Mouse (Mus musculus): ENCODE results near the gene D630039A03Rik. TPM values are rescaled to one million over a fixed set of nuclear protein-coding genes. Genes with fewer than 3 reads are reported as not detected.

Gene D630039A03Rik
- total RNA-seq, 2 experiments from 2014 or later: 0.09 to 0.14 TPM

DNA sequence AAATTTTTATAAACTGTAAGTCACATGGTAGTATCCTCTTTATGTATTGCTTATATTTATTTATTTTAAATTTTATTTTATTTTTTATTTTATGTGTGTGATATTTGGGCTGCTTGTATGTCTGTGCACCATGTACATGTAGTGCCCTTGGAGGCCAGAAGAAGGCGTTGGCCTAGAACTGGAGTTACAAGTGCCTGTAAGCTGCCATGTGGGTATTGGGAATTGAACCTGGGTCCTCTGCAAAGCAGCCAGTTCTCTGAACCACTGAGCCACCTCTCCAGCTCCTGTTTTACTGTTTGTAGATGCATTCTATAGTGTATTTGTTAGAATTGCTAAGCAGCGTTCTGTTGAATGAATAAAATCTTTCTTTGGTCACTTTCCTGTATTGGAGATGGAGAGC, 27.9 kb downstream of the D630039A03Rik start:
- DNase-seq: no peak

GRCm38 (mm10) chr4:57886888-57887230, 29.2 kb downstream of the D630039A03Rik start:
- DNase-seq: no peak

GRCm38 (mm10) chr4:57886066-57886887, 29.8 kb downstream of the D630039A03Rik start:
- DNase-seq: peak; percentile 21

DNA sequence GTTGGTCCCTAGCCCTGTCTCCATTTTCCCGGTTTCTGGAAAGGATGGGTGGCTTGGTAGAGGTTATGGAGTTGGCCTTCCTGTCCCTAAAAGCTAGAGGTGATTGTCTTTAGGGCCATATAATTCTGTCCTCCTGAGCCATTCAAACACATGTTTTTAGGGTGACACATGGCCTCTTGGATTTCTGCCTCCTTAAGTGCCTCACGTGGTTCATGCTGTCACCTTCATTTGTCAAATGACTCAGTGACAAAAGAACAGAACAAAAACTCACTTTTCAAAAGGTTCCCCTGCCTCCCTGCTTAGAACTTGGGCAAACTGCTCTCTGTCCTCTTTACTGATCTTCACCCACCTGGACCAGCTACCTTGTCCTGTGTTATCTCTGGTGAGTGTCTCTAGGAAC, 30.9 kb downstream of the D630039A03Rik start:
- DNase-seq: no peak

DNA sequence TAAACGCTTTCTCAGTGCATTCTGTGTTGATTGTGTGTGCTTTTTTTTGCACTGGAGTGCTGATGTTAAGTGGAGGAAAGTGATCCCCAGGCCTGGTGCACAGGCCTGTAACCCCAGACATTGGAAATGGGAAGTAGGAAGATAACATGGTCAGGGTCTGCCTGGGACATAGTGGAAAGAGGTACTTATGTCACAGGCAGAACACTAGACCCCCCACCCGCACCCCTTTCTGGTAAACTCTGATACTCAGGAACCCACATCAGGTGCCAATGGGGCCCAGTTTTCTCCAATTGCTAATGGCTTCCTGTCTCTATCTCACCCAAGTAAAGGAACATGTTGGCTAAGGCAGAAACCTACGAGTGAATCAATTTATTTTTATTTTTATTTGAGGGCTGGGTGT, 31.6 kb downstream of the D630039A03Rik start:
- no peak for DNase-seq

- peak; percentile 25 for DNase-seq
Measured at GRCm38 (mm10) chr4:57883520-57884421, 32.3 kb downstream of the D630039A03Rik start.

DNA sequence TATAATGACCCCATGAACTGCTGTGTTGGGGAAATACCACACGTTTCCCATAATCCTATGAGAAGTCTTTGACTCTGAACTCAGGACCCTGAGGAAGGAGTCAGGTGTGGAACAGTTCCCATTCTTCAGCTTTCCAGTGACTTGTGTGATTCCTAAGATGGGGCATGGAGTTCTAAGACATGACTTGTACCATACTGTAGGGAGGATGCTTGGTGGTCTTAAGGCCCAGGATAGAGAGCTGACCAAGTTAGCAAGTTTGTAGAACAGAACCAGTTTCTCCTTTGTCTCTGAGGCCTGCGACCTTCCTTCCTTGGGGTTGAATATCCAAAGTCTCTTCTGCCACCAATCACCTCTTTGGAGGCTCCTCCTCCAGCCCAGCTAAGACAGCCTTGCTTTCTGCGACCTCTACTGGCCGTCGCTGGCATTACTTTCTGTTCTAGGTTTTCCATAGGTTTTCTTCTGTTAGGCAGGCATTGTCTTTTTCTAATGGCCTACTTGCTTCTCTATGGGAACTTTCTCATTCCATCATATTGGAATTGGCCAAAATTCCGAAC, 36.2 kb downstream of the D630039A03Rik start:
- DNase-seq: peak; percentile 84

GRCm38 (mm10) chr4:57879137-57879536, 37.0 kb downstream of the D630039A03Rik start:
- DNase-seq: no peak

DNA sequence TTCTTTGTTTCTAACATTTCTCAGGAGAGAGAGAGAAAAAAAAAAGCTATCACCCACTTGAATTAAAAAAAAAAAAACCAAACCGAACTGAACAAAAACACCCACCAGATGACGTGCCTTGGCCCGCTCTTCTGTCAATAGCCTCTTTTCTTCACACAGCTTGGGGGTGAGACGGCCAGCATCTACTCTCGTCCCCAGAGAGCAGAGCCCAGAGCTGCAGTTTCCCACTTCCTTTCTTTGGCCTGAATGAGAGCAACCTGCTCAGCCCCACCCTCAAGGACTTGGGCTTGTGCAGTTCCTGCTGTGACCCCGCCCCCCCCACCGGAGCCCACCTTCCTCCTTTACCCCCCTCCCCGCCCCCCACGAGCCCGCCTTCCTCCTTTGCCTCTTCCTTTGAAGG, 48.6 kb downstream of the D630039A03Rik start:
- DNase-seq: no peak

DNA sequence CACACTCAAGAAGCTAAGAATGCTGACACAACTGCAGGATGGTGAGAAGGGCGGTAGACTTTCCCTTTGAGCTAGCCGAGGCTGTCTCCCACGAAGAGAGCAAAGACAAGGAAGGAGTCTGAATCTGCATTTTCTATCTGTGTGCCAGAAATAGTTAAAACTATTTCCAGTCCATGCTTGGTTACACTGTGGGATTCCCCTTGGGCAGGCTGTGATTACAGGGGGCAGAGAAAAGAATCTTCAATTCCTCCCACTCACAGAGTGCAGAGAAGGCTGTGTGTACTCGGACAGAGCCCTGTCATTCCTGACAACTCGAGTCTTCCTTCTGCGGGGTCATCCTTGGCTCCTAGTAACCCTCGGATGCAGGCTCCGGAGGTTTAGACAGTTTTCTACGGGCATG, 49.1 kb downstream of the D630039A03Rik start:
- DNase-seq: no peak

DNA sequence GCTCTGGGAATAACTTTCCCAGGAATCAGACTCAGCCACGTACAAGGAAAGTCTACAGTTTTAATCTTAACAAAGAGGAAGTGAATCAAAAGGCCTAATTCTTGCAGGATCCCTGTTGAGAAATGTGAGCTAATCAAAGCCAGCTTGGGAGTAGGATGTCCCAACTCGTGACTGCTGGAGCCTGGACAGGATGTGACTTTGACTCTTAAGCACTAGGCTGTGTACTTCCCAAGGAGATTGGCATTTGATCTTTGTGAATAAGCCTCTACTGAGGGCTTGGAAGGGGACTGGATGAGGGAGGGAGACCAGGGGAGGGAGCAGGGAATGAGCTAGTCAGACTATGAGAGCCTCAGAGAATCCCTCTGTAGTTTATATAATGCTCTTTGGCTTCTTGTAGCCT, 50.0 kb downstream of the D630039A03Rik start:
- DNase-seq: no peak

GRCm38 (mm10) chr4:57862269-57862986, 53.7 kb downstream of the D630039A03Rik start:
- no peak for DNase-seq

DNA sequence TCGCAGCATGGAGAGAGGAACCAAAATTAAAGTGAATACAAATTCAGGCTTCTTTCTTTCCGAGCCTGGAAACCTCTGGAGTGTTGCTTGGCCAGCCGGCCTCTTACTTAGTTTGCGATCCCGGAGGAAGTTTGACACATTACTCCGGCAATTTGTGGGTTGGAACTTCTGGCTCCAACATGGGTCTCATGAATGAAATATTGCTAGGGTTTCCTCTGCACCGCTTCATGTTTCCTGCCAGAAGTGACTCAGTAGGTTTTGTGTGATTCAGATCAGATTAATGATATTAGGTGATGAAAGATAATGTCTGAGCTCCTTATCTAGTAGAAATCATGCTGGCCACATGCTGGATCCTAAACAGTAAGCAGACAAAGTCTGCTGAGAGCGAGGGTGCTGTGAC, 54.2 kb downstream of the D630039A03Rik start:
- DNase-seq: no peak

- no peak for DNase-seq
Measured at GRCm38 (mm10) chr4:57861166-57861565, 54.9 kb downstream of the D630039A03Rik start.

GRCm38 (mm10) chr4:57860204-57860611, 55.9 kb downstream of the D630039A03Rik start:
- no peak for DNase-seq

Other genes starting within 250 kb of the D630039A03Rik start
- 10 to 100 TPM; 35.9 to 43.1 TPM for gene Akap2, start 198.6 kb downstream of the D630039A03Rik start, total RNA-seq (2021)
- gene Txn1, start 40.1 kb upstream of the D630039A03Rik start, total RNA-seq (2021): 100 to 1,000 TPM; 123 to 131 TPM
- gene Txndc8, start 92.8 kb upstream of the D630039A03Rik start, total RNA-seq (2021): not detected

All from gastrocnemius, postnatal 10 days (tissue).